Mouse (Mus musculus) left cerebral cortex, adult 9 months (tissue): ENCODE results near the gene Teddm1a.

Experiments
- DNase-seq, 2 experiments: peaks; one replicate each; pipeline ENCODE4 v3.0.0; 2022; ENCODE audit warnings: low spot score in 2 of 2

Gene Teddm1a

DNA sequence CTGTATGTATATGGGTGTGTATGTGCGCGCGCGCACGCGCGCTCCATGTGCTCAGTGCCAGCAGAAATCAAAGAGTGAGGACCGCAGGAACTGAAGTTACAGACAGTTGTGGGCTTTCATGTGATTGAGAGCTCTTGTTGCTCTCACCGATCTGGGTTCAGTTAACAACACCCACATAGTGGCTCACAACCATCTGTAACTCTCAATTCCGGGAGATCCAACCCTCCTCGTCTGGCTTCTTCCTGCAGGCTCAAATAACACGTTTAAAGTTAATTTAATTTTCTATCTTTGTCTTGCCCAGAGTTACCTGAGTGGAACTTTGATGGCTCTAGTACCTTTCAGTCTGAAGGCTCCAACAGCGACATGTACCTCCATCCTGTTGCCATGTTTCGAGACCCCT, 12.7 kb downstream of the Teddm1a start:
- peak in 1 of 2 experiments; percentile 21 for DNase-seq

DNA sequence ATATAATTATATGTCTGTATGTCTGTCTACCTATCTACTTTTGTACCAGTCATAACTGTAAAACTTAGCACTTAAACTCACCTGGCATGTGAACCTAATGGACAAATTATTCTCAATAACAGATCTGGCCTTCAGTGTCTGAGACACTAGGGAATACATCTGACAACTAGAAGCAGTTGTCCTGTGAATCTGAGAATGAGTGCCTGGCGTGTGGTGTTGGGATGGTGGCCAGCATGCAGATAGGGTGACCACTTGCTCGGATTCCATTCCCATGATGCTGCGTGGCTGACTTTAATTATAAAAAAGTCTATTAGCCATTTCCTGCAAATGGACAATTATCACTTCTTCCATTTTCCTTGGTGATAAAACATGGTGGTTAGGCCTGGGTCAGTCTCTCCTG, 14.3 kb downstream of the Teddm1a start:
- no peak for DNase-seq

DNA sequence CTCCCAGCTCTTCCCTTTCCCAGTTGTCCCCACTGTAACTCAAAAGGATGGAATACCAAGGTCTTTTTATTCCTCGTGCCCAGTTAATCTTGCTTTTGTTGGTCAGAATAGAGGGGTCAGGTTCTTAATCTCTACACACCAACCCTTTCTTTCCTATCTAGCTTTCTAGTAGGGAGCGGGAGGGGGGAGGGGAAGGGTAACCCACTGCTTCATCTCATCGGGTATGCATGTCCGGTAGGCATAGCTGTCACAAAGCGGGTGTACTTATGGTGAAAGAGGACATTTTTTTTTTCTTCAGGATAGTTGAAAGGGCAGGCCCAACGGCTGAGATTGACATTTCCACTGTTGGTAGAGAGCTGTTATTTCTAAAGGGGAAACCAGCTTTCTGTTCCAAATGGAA, 16.7 kb downstream of the Teddm1a start:
- DNase-seq = no peak

DNA sequence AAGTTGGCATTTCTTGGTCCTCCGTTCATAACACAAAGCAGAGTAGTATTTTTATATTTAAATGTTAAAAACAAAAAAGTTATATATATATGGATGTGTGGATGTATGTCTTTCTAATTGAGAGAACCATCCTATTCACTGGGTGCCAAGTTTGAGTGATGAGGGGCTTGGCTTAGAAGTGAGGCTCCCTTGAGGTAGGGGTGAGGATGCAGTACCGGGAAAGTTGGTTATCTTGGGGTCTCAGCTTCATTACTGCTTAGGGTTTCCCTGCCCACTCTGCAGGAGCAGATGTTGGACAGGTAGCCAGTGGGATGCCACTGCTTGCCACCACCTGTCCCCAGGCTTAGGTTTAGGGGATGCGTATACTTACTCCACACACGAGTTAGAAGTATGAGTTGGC, 17.2 kb downstream of the Teddm1a start:
- DNase-seq = no peak

DNA sequence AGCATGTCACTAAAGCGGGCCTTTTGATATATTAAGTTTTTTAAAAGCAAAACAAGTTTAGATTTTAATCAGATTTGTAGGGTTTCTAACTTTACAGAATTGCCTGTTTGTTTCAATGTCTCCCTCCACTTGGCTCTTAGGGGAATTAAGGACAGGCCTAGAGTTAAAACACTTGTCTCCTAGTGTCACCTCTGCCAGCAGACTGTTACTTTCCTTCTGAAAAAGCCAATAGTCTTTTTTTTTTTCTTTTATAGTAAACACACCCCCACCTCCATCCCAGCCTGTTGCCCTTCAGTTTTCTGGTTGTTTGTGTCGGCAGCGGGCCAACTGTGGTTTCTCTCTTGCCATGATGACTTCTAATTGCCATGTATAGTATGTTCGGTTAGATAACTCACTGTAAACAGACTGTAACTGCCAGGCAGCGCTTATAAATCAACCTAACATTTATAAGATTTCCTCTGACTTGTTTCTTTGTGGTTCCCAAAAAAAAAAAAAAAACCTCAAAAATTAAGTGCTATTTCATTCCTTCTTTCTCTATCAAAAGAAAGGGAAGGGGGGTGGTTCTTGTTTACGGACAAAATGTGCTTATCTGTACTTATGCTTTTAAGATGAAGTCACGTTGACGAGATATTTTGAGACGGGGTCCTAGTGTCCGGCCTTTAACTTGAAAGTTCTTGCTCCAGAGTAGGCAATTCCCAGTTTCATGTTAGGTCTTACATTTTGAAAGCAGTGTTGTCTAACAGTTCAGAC, 17.8 kb downstream of the Teddm1a start:
- DNase-seq = no peak

DNA sequence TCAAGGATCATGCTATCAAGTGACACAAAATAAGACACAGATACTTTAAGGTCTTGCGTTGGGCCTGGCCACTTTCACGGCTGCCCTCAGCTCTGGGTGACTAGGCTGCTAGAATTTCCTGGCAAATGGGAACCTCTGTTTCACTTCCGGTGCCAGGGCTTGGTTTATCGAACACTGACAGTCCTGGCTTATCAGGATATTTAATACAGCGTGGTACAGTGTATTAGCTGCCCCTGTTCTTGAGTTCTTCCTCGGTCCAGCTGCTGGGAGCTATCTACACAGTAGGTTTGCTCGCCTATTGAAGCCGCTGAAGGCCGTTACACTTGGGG, 18.4 kb downstream of the Teddm1a start:
- DNase-seq = no peak

DNA sequence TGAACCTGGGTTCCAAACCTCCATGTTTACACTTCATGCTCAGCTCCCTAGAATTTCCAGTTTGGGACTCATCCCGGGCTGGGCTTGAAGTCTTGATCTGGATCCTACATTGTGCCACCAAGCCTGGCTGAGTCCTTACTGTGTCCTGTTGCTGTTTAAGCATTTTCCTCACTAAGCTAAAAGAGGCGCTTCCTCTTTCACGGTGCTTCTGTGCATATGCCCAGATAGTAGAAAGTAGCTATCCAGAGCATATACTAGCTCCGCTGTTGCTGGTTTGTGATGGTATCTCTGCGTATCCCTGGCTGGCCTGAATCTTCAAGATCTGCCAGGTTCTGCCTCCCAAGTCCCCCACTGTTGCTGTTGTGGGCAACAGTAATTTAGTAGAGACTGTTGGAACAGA, 18.9 kb downstream of the Teddm1a start:
- DNase-seq = peak in 1 of 2 experiments; percentile 17

DNA sequence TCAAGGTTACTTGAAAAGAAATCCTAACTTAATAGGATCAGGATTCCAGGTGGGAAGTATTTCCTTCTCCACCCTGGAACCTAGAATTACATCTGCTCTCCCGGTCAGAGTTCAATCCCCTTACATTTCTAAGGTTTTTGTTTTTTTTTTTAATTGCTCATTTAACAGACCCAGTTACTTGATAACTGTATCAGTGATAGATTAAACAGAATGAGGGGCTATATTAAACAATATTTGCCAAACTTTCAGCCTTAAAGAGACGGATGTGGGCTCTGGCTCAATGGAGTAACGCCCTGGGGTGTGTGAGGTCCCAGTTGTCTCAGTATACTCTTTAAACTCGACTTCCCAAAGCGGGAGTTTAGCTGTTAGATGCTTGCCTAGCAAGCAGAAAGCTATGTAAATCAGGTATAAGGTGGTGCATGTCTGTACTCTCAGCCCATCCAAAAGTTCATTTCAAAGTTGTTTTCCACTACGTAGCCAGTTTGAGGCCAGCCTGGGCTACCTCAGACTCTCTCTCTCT, 19.8 kb downstream of the Teddm1a start:
- DNase-seq = no peak

DNA sequence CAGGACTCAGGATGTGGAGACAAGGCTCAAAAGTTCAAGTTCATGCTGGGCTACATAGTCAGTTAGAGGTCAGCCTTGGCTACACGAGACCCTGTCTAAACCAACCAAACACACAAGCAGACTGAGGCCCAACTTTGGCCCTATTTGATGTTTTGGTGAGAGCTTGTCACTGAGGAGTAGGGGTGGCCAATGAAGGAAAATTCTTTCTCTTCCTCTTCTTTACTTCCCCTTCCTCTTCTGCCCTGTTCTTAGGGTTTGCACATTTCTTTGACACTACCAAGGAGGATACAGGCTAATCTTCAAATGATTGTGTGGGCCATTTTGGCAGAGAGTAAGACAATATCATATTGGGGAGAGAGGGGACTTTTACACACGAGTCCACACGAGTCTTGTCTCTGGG, 22.3 kb downstream of the Teddm1a start:
- DNase-seq = no peak

DNA sequence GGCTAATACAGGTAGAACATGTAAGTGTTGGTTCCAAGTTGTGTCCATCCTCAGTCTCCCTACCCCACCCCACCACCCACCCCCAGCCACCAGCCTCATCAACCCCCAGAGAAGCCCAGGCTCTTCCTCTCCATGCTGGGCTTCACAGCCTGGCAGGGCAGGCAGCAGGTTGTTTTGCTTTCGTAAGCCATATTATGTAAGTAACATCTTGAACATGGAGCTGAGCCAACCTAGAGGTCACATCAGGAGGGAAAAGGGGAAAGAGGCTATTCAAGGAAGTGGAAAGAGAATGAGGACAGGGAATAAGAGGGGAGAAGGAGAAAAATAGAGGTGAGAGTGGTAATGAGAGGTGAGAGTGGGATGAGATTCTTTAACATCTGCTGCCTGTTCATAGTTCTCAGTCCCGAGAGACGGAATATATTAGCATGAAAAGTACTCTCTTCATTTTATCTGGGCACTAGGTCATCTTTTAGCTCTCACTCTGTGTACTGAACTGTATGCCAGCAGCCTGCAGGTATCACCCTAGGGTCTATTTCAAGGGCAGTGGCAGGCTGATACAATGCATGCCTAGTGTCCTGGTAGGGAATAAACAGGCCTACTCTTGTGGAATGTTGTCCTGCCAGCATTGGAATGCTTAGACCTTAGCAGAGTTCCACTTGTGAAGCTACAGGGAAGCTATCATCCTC, 27.1 kb downstream of the Teddm1a start:
- no peak for DNase-seq

DNA sequence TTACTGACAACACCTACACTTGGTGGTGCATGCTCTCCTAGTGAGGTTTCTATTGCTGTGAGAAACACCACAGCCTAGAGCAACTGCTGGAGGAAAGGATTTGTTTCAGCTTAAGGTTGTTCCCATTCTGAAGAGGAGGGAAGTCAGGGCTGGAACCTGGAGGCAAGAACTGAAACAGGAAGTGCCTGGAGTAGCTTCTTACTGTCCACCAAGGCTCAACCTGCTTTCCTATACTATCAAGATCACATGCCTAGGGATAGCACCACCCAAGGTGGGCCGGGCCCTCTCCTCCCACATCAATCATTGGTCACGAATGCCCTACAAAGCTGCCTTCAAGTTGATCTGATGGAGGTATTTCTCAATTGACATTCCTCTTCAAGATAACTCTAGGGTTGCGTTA, 30.1 kb downstream of the Teddm1a start:
- DNase-seq = no peak

DNA sequence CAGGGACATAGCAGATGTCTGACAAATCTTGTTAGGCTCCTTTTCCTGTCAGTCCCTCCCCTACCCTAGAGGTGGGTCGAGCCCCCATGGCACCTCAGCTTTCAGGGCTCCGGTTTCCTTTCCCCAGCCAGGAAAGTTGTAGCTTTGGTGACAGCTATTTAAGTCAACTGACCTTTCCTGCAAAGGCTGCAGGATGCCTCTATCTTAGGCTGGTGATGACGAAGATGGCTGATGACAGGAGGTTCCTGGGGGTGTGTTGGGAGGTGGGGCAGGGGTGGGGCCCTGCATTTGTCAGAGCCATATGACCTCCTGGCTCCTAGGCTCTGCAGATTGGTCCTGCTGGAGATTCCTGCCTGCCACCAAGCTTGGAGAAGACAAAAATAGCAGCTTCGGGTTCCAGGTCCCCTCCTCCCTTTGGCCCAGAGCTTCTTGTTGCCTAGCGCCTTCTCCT, 31.1 kb downstream of the Teddm1a start:
- no peak for DNase-seq

DNA sequence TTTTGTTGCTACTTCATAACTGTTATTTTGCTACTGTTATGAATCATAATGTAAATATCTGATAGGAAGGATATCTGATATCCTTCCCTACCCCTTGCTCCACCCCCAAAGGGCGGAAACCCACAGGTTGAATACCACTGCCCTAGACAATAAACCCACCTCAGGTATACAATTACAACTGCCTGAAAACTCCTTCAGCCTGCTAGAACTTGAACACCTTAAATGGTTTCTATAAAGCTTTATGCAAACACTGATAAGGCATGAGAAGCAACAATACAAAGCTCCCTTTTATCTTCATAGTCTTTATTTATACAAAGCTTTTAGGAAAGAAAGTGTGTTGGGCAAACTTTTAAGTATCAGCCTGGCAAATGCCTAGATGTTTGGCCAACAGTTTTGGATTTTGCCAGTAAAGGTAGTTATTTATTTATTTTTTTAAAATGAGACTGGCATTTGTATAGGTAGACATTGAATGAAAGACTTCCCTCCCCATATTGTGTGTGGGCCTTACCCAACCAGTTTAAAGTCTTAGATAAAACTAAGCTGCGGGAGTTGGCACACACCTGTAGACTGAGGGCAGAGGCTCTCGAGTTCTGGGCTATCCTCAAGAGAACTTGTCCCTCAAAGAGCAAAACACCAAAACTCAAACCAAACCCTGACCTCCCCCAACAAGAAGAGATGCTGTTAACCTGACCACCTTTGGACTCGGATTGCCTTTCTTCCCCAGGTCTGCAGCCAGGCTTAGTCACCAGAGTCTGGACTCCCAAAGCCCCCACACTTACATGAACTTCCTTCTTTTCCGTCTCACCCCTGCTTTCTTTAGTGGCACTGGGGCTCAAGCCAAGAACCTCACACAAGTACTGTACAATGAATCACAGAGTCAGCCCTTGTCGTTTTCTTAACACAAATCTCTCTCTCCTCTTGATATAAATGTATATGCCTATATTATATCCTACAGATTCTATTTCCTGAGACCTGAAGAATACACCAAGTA, 33.1 kb downstream of the Teddm1a start:
- DNase-seq = no peak

DNA sequence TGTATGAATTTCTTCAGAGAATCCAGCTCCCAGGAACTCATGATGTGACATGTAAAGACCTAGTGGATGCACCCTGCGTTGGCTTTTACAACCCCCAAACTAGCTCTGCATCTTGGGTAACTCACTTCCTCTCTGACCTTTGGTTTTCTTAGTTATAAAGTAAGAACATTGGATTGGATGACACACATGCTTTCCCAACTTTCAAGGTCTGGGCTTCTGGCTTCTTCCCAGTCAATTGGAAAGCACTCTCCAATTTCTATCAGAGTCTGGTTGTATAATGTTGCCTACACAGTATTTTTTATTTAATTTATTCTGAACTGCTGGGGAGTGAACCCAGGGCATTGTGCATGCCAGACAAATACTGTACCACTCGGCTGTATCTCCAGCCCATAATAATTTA, 38.9 kb downstream of the Teddm1a start:
- no peak for DNase-seq

DNA sequence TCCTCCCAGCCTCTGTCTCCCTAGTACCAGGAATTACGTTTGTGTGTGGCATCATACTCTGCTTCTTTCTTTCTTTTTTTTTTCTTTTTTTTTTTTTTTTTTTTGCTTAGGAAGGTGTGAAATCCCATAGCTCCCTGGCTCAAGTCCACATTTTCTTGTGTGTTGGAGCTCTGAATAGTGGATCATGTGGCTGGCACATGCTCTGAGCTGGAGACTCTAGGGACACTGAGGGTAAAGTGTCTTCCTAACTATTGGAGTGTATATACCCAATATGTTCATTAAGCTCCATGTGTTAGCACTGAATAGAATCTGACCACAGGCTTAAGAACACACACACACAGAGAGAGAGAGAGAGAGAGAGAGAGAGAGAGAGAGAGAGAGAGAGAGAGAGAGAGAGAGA, 42.2 kb downstream of the Teddm1a start:
- no peak for DNase-seq

DNA sequence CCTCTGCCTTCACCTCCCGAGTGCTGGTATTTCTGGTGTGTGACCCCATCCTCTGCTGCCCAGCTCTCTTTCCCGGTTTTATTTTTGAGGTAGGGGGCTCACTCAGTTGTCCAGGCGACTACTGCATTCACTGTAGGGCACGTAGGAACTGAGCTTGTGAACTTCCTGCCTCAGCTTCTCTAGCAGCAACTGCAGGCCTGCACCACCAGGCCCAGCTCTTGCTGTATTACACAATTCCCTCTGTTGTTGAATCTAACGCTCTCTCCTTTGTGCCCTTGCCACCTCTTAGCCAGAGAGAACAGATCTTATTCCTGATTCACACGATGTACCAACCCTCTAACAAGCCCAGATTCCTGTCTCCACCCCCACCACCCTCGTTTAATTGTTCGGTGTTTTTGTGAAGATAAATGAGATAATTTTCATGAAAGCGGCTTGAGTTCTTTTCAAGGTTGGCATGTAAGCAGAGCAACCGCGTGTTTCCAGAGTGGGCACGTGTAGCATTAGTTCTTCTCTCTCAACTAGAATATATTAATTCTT, 44.4 kb downstream of the Teddm1a start:
- peak in 1 of 2 experiments; percentile 28 for DNase-seq

DNA sequence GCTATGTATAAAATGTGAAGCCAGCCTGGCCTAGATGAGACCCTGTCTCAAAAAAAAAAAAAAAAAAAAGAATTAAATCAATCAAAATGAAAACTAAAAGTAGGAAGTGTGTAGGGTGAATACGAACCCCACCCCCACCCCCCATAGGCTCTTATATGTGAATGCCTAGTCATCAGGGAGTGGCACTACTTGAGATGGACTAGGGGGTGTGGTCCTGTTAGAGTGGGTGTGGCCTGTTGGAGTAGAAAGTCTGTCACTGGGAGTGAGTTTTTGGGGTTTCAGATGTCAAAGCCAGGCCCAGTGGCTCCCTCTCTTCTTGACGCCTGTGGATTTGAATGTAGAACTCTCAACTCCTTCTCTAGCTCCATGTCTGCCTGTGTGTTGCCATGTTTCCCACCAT, 45.5 kb downstream of the Teddm1a start:
- no peak for DNase-seq

DNA sequence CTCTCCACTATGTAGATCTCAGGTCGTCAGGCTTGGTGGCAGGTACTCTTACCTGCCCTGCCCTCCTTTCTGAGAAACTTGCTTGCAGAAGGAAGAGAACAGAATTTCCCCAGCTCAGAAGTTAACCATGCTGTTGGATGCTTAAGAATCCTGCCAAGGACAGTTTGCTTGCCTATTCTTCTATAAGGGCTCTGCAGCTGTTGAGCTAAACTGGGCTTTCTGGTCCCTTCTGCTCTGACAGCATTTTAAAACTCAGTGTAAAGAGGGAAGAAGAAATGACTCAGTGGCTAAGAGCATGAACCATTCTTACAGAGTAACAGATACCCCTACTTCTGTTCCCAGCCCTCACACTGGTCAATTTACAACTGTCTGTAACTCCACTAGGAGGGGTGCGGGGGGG, 49.4 kb downstream of the Teddm1a start:
- DNase-seq = peak; percentile 32 to 44
